Mouse (Mus musculus): ENCODE measurements around the gene Stx6.

Stx6 gene

GRCm38 (mm10) chr1:155158141-155158969, at the start of gene Stx6:
Gene Stx6 (plus strand): TSS chr1:155158715.
- DNase-seq (ENCODE audit: low spot score) = peak; percentile 98

GRCm38 (mm10) chr1:155109387-155110350, 48.8 kb upstream of the Stx6 start:
- no peak for DNase-seq (ENCODE audit: low spot score)

GRCm38 (mm10) chr1:155111491-155111890, 47.0 kb upstream of the Stx6 start:
- no peak for DNase-seq (ENCODE audit: low spot score)

- DNase-seq (ENCODE audit: low spot score) = no peak
Observed at GRCm38 (mm10) chr1:155112118-155112517, 46.4 kb upstream of the Stx6 start.

GRCm38 (mm10) chr1:155112875-155113274, 45.6 kb upstream of the Stx6 start:
- DNase-seq (ENCODE audit: low spot score) = no peak

- DNase-seq (ENCODE audit: low spot score) = no peak
Observed at GRCm38 (mm10) chr1:155113946-155114345, 44.6 kb upstream of the Stx6 start.

- DNase-seq (ENCODE audit: low spot score) = no peak
Observed at GRCm38 (mm10) chr1:155119719-155120118, 38.8 kb upstream of the Stx6 start.

- DNase-seq (ENCODE audit: low spot score) = peak; percentile 45
Observed at GRCm38 (mm10) chr1:155121977-155122939, 36.3 kb upstream of the Stx6 start.

- no peak for DNase-seq (ENCODE audit: low spot score)
Observed at GRCm38 (mm10) chr1:155124397-155124796, 34.1 kb upstream of the Stx6 start.

- no peak for DNase-seq (ENCODE audit: low spot score)
Observed at GRCm38 (mm10) chr1:155126716-155127115, 31.8 kb upstream of the Stx6 start.

GRCm38 (mm10) chr1:155127429-155127934, 31.0 kb upstream of the Stx6 start:
- DNase-seq (ENCODE audit: low spot score) = no peak

- DNase-seq (ENCODE audit: low spot score) = no peak
Observed at GRCm38 (mm10) chr1:155134866-155135265, 23.6 kb upstream of the Stx6 start.

- no peak for DNase-seq (ENCODE audit: low spot score)
Observed at GRCm38 (mm10) chr1:155138795-155139194, 19.7 kb upstream of the Stx6 start.

- peak; percentile 75 for DNase-seq (ENCODE audit: low spot score)
Observed at GRCm38 (mm10) chr1:155140076-155140475, 18.4 kb upstream of the Stx6 start.

- DNase-seq (ENCODE audit: low spot score) = no peak
Observed at GRCm38 (mm10) chr1:155145620-155146019, 12.9 kb upstream of the Stx6 start.

GRCm38 (mm10) chr1:155146572-155146980, 11.9 kb upstream of the Stx6 start, which contains the start of gene Mr1:
Gene Mr1 (minus strand): TSS chr1:155146814.
- peak; percentile 46 for DNase-seq (ENCODE audit: low spot score)

- DNase-seq (ENCODE audit: low spot score) = no peak
Observed at GRCm38 (mm10) chr1:155147228-155147627, 11.3 kb upstream of the Stx6 start.

- DNase-seq (ENCODE audit: low spot score) = no peak
Observed at GRCm38 (mm10) chr1:155149403-155149802, 9.1 kb upstream of the Stx6 start.

GRCm38 (mm10) chr1:155150821-155151220, 7.7 kb upstream of the Stx6 start:
- no peak for DNase-seq (ENCODE audit: low spot score)

GRCm38 (mm10) chr1:155153906-155154305, 4.6 kb upstream of the Stx6 start:
- no peak for DNase-seq (ENCODE audit: low spot score)

- peak; percentile 46 for DNase-seq (ENCODE audit: low spot score)
Observed at GRCm38 (mm10) chr1:155158970-155159484, 512 bp downstream of the Stx6 start.

Data from layer of hippocampus, adult 11-12 months (tissue).